Mouse (Mus musculus): Measurements from ENCODE around the gene Mapre1. TPM values are rescaled to one million over a fixed set of nuclear protein-coding genes. Genes with fewer than 3 reads are reported as not detected.
"Not testable (repeated sequence)": the region's sequence is repeated elsewhere in the genome, so short reads cannot be mapped to it uniquely, and the experiment has no call there.

The Mapre1 gene
- polyA plus RNA-seq, 1 experiment from 2014 or later: 145 TPM

- H3K4me3 ChIP-seq (ENCODE audit: low read depth, low read length): no peak overlapping the region
- H3K4me2 ChIP-seq (replicated peaks; ENCODE audit: low read depth, low read length): no peak overlapping the region
- ATAC-seq (no peak), DNase-seq (ENCODE audit: low spot score) (peak; percentile 55)
- H3K4me1 ChIP-seq (ENCODE audit: insufficient read depth, low read depth, low read length): no peaks in the 10 kb centered on the region
- no peak overlapping the region for H3K27ac ChIP-seq (ENCODE audit: low read length)
- H3K36me3 ChIP-seq (ENCODE audit: insufficient read depth, low read length): no peaks in the 10 kb centered on the region
- 90% methylated on average over 2 of the region's 2 CpGs for WGBS
- no peak overlapping the region for H3K9ac ChIP-seq (replicated peaks; ENCODE audit: low read depth)
- no peaks in the 10 kb centered on the region for H3K27me3 ChIP-seq (replicated peaks; ENCODE audit: insufficient read depth, low read length)
- no peaks in the 10 kb centered on the region for H3K9me3 ChIP-seq (ENCODE audit: low read length)
- TF ChIP-seq EP300 (IDR thresholded peaks at IDR 0.05) (no peak), CTCF (IDR thresholded peaks at IDR 0.05) (no peak)
Observed at GRCm38 (mm10) chr2:153784668-153785067, 43.6 kb downstream of the Mapre1 start.

- Histone ChIP-seq H3K27me3 (replicated peaks; ENCODE audit: insufficient read depth, low read length) (no peaks in the 10 kb centered on the region), H3K36me3 (ENCODE audit: insufficient read depth, low read length) (no peaks in the 10 kb centered on the region), H3K4me3 (ENCODE audit: low read depth, low read length) (no peak overlapping the region), H3K4me2 (replicated peaks; ENCODE audit: low read depth, low read length) (no peak overlapping the region), H3K9me3 (ENCODE audit: low read length) (no peaks in the 10 kb centered on the region), H3K27ac (ENCODE audit: low read length) (no peak overlapping the region), H3K4me1 (ENCODE audit: insufficient read depth, low read depth, low read length) (no peaks in the 10 kb centered on the region), H3K9ac (replicated peaks; ENCODE audit: low read depth) (no peak overlapping the region)
- ATAC-seq: no peak
- TF ChIP-seq EP300 (IDR thresholded peaks at IDR 0.05) (no peak), CTCF (IDR thresholded peaks at IDR 0.05) (no peak)
- DNase-seq (ENCODE audit: low spot score): no peak
Observed at GRCm38 (mm10) chr2:153793366-153793765, 52.3 kb downstream of the Mapre1 start.

GRCm38 (mm10) chr2:153795090-153795489 is 54.0 kb downstream of the Mapre1 start:
- TF ChIP-seq EP300 (IDR thresholded peaks at IDR 0.05) (no peak), CTCF (IDR thresholded peaks at IDR 0.05) (peak; percentile 77)
- peak; percentile 66; the same call in 1 of the 2 replicates for ATAC-seq
- WGBS: 50% methylated on average over 5 of the region's 5 CpGs
- H3K27ac ChIP-seq (ENCODE audit: low read length): no peak overlapping the region
- H3K4me2 ChIP-seq (replicated peaks; ENCODE audit: low read depth, low read length): no peak overlapping the region
- no peaks in the 10 kb centered on the region for H3K36me3 ChIP-seq (ENCODE audit: insufficient read depth, low read length)
- H3K4me3 ChIP-seq (ENCODE audit: low read depth, low read length): no peak overlapping the region
- no peaks in the 10 kb centered on the region for H3K4me1 ChIP-seq (ENCODE audit: insufficient read depth, low read depth, low read length)
- H3K9ac ChIP-seq (replicated peaks; ENCODE audit: low read depth): no peak overlapping the region
- no peaks in the 10 kb centered on the region for H3K27me3 ChIP-seq (replicated peaks; ENCODE audit: insufficient read depth, low read length)
- no peaks in the 10 kb centered on the region for H3K9me3 ChIP-seq (ENCODE audit: low read length)
- peak; percentile 43 for DNase-seq (ENCODE audit: low spot score)

DNA sequence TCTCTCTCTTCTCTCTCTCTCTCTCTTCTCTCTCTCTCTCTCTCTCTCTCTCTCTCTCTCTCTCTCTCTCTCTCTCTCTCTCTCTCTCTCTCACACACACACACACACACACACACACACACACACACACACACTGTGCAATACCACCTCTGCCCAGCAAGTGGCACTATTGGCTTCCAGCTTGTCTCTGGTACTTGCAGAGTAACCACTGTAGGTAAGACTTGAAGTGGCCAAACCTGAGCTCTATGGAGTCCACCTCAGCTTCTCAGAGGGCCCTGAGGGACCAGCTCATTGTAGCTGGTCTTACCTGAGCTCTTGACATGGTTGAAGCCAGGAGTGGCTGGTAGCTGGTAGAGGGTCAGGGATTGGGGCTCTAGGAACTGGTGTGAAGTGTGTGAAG is 66.4 kb downstream of the Mapre1 start:
- not testable (repeated sequence) for H3K9me3 ChIP-seq (ENCODE audit: low read length); ATAC-seq; H3K27ac ChIP-seq (ENCODE audit: low read length); H3K36me3 ChIP-seq (ENCODE audit: insufficient read depth, low read length); H3K9ac ChIP-seq (replicated peaks; ENCODE audit: low read depth); H3K27me3 ChIP-seq (replicated peaks; ENCODE audit: insufficient read depth, low read length); H3K4me3 ChIP-seq (ENCODE audit: low read depth, low read length); H3K4me2 ChIP-seq (replicated peaks; ENCODE audit: low read depth, low read length); H3K4me1 ChIP-seq (ENCODE audit: insufficient read depth, low read depth, low read length)
- peak; percentile 26 for DNase-seq (ENCODE audit: low spot score)
- peak; percentile 78 for TF ChIP-seq CTCF (IDR thresholded peaks at IDR 0.05)

- ATAC-seq (no peak), DNase-seq (ENCODE audit: low spot score) (no peak)
- TF ChIP-seq CTCF (IDR thresholded peaks at IDR 0.05) (no peak), EP300 (IDR thresholded peaks at IDR 0.05) (no peak)
- 71% methylated on average over 8 of the region's 8 CpGs for WGBS
- no peak overlapping the region for H3K27ac ChIP-seq (ENCODE audit: low read length)
- no peaks in the 10 kb centered on the region for H3K9me3 ChIP-seq (ENCODE audit: low read length)
- no peak overlapping the region for H3K4me2 ChIP-seq (replicated peaks; ENCODE audit: low read depth, low read length)
- H3K4me3 ChIP-seq (ENCODE audit: low read depth, low read length): no peak overlapping the region
- no peaks in the 10 kb centered on the region for H3K4me1 ChIP-seq (ENCODE audit: insufficient read depth, low read depth, low read length)
- no peak overlapping the region for H3K9ac ChIP-seq (replicated peaks; ENCODE audit: low read depth)
- H3K27me3 ChIP-seq (replicated peaks; ENCODE audit: insufficient read depth, low read length): no peaks in the 10 kb centered on the region
- H3K36me3 ChIP-seq (ENCODE audit: insufficient read depth, low read length): no peaks in the 10 kb centered on the region
Observed at GRCm38 (mm10) chr2:153808146-153808545, 67.1 kb downstream of the Mapre1 start.

DNA sequence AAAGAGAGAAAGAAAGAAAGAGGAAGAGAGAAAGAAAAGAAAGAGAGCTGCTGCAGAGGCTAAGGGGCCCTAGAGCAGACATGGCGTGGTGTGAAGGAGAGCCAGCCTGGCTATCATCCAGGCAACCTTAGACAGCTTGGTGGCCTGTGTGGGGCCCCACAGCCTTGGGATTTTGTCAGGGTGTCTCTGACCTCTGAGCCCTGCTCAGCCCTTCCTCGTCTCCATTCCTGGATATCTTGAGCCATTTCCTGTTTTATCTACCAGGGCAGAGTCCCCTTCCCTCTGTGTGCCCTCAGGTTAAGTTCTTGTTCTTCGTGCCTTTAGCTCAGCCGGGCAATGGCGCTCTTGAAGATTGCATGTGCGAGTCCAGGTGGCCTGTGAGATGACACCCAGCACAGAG is 67.8 kb downstream of the Mapre1 start:
- TF ChIP-seq CTCF (IDR thresholded peaks at IDR 0.05): no peak
- TF ChIP-seq EP300 (IDR thresholded peaks at IDR 0.05): no peak
- DNase-seq (ENCODE audit: low spot score): no peak
- H3K4me3 ChIP-seq (ENCODE audit: low read depth, low read length): no peak overlapping the region
- H3K9me3 ChIP-seq (ENCODE audit: low read length): no peaks in the 10 kb centered on the region
- 63% methylated on average over 6 of the region's 6 CpGs for WGBS
- H3K27ac ChIP-seq (ENCODE audit: low read length): no peak overlapping the region
- no peak overlapping the region for H3K9ac ChIP-seq (replicated peaks; ENCODE audit: low read depth)
- H3K27me3 ChIP-seq (replicated peaks; ENCODE audit: insufficient read depth, low read length): no peaks in the 10 kb centered on the region
- no peak for ATAC-seq
- no peaks in the 10 kb centered on the region for H3K4me1 ChIP-seq (ENCODE audit: insufficient read depth, low read depth, low read length)
- H3K36me3 ChIP-seq (ENCODE audit: insufficient read depth, low read length): no peaks in the 10 kb centered on the region
- H3K4me2 ChIP-seq (replicated peaks; ENCODE audit: low read depth, low read length): no peak overlapping the region

GRCm38 (mm10) chr2:153809921-153810320 is 68.8 kb downstream of the Mapre1 start:
- H3K9ac ChIP-seq (replicated peaks; ENCODE audit: low read depth): no peak overlapping the region
- ATAC-seq: no peak
- TF ChIP-seq EP300 (IDR thresholded peaks at IDR 0.05): no peak
- no peak for TF ChIP-seq CTCF (IDR thresholded peaks at IDR 0.05)
- no peak overlapping the region for H3K27ac ChIP-seq (ENCODE audit: low read length)
- DNase-seq (ENCODE audit: low spot score): no peak
- H3K4me1 ChIP-seq (ENCODE audit: insufficient read depth, low read depth, low read length): no peaks in the 10 kb centered on the region
- 52% methylated on average over 3 of the region's 3 CpGs for WGBS
- no peak overlapping the region for H3K4me2 ChIP-seq (replicated peaks; ENCODE audit: low read depth, low read length)
- no peaks in the 10 kb centered on the region for H3K9me3 ChIP-seq (ENCODE audit: low read length)
- H3K4me3 ChIP-seq (ENCODE audit: low read depth, low read length): no peak overlapping the region
- no peaks in the 10 kb centered on the region for H3K27me3 ChIP-seq (replicated peaks; ENCODE audit: insufficient read depth, low read length)
- no peaks in the 10 kb centered on the region for H3K36me3 ChIP-seq (ENCODE audit: insufficient read depth, low read length)
